18 mouse cellular contexts compared by ENCODE assay signal in the genomic region with DNA sequence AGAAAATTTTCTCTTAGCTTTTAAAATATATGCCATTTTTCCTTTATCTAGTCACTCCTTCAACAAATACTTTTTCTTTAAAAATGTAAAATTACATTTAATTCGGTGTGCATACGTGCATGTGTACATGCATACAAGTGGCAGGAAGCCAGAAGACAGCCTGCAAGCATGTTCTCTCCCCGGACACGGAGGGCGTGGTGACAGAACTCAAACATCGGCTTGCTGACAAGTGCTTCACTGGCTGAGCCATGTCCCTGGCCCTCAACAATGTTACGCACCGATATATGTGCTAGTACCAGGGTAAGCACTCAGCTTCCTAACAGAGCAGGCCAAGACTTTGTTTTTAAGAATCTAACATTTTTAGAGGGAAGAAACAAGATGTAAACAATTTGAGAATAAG. TPM values are rescaled to one million over a fixed set of nuclear protein-coding genes. Genes with fewer than 3 reads are reported as not detected.
DNase-seq lines count a peak whose midpoint lies in the region; ATAC-seq and TF ChIP-seq lines count a peak whose summit lies in the region.
"Had no signal": no experiment of that assay in that cellular context is flagged by ENCODE, and none has a peak within 500 bp of the region (broad histone marks: within the 10 kb centered on the region; RNA-seq: fewer than 3 reads in every experiment).

No protein-coding gene starts in this region.

- H3K4me3 ChIP-seq in heart, embryonic 10.5 days: no peak overlapping the region
- H3K4me3 ChIP-seq in heart, embryonic 11.5 days (ENCODE audit: low read depth, low read length): no peak overlapping the region
- no peak overlapping the region for H3K4me3 ChIP-seq in heart, embryonic 14.5 days (ENCODE audit: control insufficient read depth in 1 of 2, insufficient read depth in 1 of 2, low read depth in 1 of 2, low read length in 2 of 2)
- H3K4me3 ChIP-seq in myocyte: no peak overlapping the region
- no peak overlapping the region for H3K4me3 ChIP-seq in forebrain, embryonic 14.5 days (ENCODE audit: low read depth, low read length)
- H3K4me3 ChIP-seq: embryonic facial prominence, embryonic 13.5 days; liver, embryonic 13.5 days; neural tube, embryonic 12.5 days had no signal

- no peak for ATAC-seq in heart, embryonic 11.5 days (replicated peaks; ENCODE audit: insufficient number of reproducible peaks, low FRiP score, low TSS enrichment)
- ATAC-seq in heart, embryonic 14.5 days (ENCODE audit: insufficient number of reproducible peaks, insufficient read depth, low FRiP score, low read depth): no peak
- ATAC-seq in forebrain, embryonic 14.5 days: no peak
- ATAC-seq: activated CD4-positive, CD25-positive, alpha-beta regulatory T cell, adult 4 months; hindbrain, embryonic 16.5 days had no signal

- 62% methylated on average over 8 of the region's 8 CpGs for whole genome bisulfite sequencing in heart, embryonic 10.5 days
- 45% methylated on average over 8 of the region's 8 CpGs for WGBS in heart, embryonic 11.5 days (ENCODE audit: insufficient replicate concordance)
- WGBS in heart, embryonic 14.5 days: 28% methylated on average over 8 of the region's 8 CpGs
- WGBS in forebrain, embryonic 14.5 days: 78% methylated on average over 8 of the region's 8 CpGs

- intact Hi-C loops in heart, postnatal 14 days (cut with DNase I): loop anchor here (10.0 kb wide), 1 partner anchor 510 kb away; a partner anchor contains a TSS

- H3K27ac ChIP-seq in heart, embryonic 10.5 days: peak overlapping the region; percentile 63; the same call in 1 of the 2 replicates
- H3K27ac ChIP-seq in heart, embryonic 11.5 days (ENCODE audit: low read depth, low read length): peak overlapping the region; percentile 52; the same call in 1 of the 2 replicates
- H3K27ac ChIP-seq in heart, embryonic 14.5 days (replicated peaks in 1 of 2; ENCODE audit: control insufficient read depth in 1 of 2, insufficient read depth in 1 of 2, low read depth in 2 of 2, low read length in 2 of 2): peak overlapping the region in 1 of 2 experiments; percentile 82; a peak in 2 of 4 replicates
- no peak overlapping the region for H3K27ac ChIP-seq in forebrain, embryonic 14.5 days (ENCODE audit: low read depth, low read length)
- H3K27ac ChIP-seq: embryonic facial prominence, embryonic 13.5 days; liver, embryonic 13.5 days; macrophage; neural tube, embryonic 12.5 days had no signal

- no peak overlapping the region for H3ac ChIP-seq in myocyte (ENCODE audit: control insufficient read depth, insufficient read length)

- H3K9ac ChIP-seq in heart, embryonic 11.5 days (ENCODE audit: low read depth, low read length): no peak overlapping the region
- H3K9ac ChIP-seq in heart, embryonic 14.5 days (ENCODE audit: low read length): 0 out of 2 replicates have a peak overlapping the region, but pooled peaks have one; percentile 21
- no peak overlapping the region for H3K9ac ChIP-seq in forebrain, embryonic 14.5 days (ENCODE audit: low read length)
- H3K9ac ChIP-seq: embryonic facial prominence, embryonic 13.5 days; liver, embryonic 13.5 days; neural tube, embryonic 12.5 days had no signal

- peaks cover 98% of the 10 kb centered on the region for H3K79me2 ChIP-seq in myocyte (ENCODE audit: control insufficient read depth, insufficient read depth)

- no peaks in the 10 kb centered on the region for H3K27me3 ChIP-seq in heart, embryonic 10.5 days (ENCODE audit: insufficient read depth, poor library complexity, severe bottlenecking)
- no peaks in the 10 kb centered on the region for H3K27me3 ChIP-seq in heart, embryonic 11.5 days (ENCODE audit: control insufficient read depth, insufficient read depth, low read length)
- H3K27me3 ChIP-seq in heart, embryonic 14.5 days (ENCODE audit: control insufficient read depth, insufficient read depth, low read length): no peaks in the 10 kb centered on the region
- H3K27me3 ChIP-seq in myocyte (ENCODE audit: control insufficient read depth, insufficient read depth, insufficient read length): no peaks in the 10 kb centered on the region
- no peaks in the 10 kb centered on the region for H3K27me3 ChIP-seq in forebrain, embryonic 14.5 days (replicated peaks; ENCODE audit: control insufficient read depth, insufficient read depth, low read length)
- H3K27me3 ChIP-seq: embryonic facial prominence, embryonic 13.5 days; liver, embryonic 13.5 days; neural tube, embryonic 12.5 days had no signal

- peak overlapping the region; percentile 24; the same call in 1 of the 2 replicates for H3K4me2 ChIP-seq in heart, embryonic 11.5 days
- H3K4me2 ChIP-seq in heart, embryonic 14.5 days (ENCODE audit: low read length): peak overlapping the region; percentile 43
- H3K4me2 ChIP-seq in myocyte (ENCODE audit: low read depth): peak overlapping the region; percentile 93
- H3K4me2 ChIP-seq in forebrain, embryonic 14.5 days (ENCODE audit: low read length): no peak overlapping the region
- H3K4me2 ChIP-seq: embryonic facial prominence, embryonic 13.5 days; liver, embryonic 13.5 days; neural tube, embryonic 12.5 days had no signal

- H3K4me1 ChIP-seq in heart, embryonic 10.5 days: peaks cover 41% of the 10 kb centered on the region
- peaks cover 25% of the 10 kb centered on the region for H3K4me1 ChIP-seq in heart, embryonic 11.5 days (ENCODE audit: control insufficient read depth, insufficient read depth, low read length)
- H3K4me1 ChIP-seq in heart, embryonic 14.5 days (ENCODE audit: control insufficient read depth in 2 of 2, insufficient read depth in 2 of 2, low read length in 2 of 2): peaks cover 16 to 48% of the 10 kb centered on the region in 2 experiments
- H3K4me1 ChIP-seq in forebrain, embryonic 14.5 days (ENCODE audit: control insufficient read depth, insufficient read depth, low read length): peaks cover 15% of the 10 kb centered on the region

- no peak for DNase-seq in heart, embryonic 10.5 days (ENCODE audit: low spot score)
- no peak for DNase-seq in heart, postnatal 14 days
- no peak for DNase-seq in left cerebral cortex, adult 18-20 months (ENCODE audit: low spot score in 2 of 2)
- DNase-seq in forebrain, embryonic 14.5 days (ENCODE audit: low spot score): no peak
- DNase-seq: cerebellum, adult 18-20 months; layer of hippocampus, postnatal 36 days; liver, embryonic 13.5 days; midbrain, embryonic 14.5 days; right cerebral cortex, postnatal 25 days had no signal

- no peak for TF ChIP-seq POLR2A in myocyte (IDR thresholded peaks at IDR 0.05; ENCODE audit: insufficient read length, low read depth)

- peaks cover 31% of the 10 kb centered on the region for H3K36me3 ChIP-seq in heart, embryonic 10.5 days
- H3K36me3 ChIP-seq in heart, embryonic 11.5 days (ENCODE audit: control insufficient read depth, insufficient read depth, low read length): peaks cover 10% of the 10 kb centered on the region
- peaks cover 33% of the 10 kb centered on the region for H3K36me3 ChIP-seq in heart, embryonic 14.5 days (ENCODE audit: control insufficient read depth, insufficient read depth, low read length)
- peaks cover 39% of the 10 kb centered on the region for H3K36me3 ChIP-seq in myocyte (ENCODE audit: control insufficient read depth, insufficient read depth)
- peaks cover 15% of the 10 kb centered on the region for H3K36me3 ChIP-seq in forebrain, embryonic 14.5 days (ENCODE audit: control insufficient read depth, insufficient read depth, low read length)

- no peaks in the 10 kb centered on the region for H3K9me3 ChIP-seq in heart, embryonic 10.5 days
- no peaks in the 10 kb centered on the region for H3K9me3 ChIP-seq in heart, embryonic 11.5 days (replicated peaks; ENCODE audit: control insufficient read depth, low read length)
- no peaks in the 10 kb centered on the region for H3K9me3 ChIP-seq in heart, embryonic 14.5 days (ENCODE audit: control insufficient read depth, low read length)
- H3K9me3 ChIP-seq in forebrain, embryonic 14.5 days (replicated peaks; ENCODE audit: control insufficient read depth, low read length): no peaks in the 10 kb centered on the region
- H3K9me3 ChIP-seq: embryonic facial prominence, embryonic 13.5 days; liver, embryonic 13.5 days; neural tube, embryonic 12.5 days had no signal

TF ChIP-seq in myocyte, 11 proteins besides CTCF, POLR2A, EP300 and RAD21:
- TF ChIP-seq USF1 (IDR thresholded peaks at IDR 0.05; ENCODE audit: low read depth) (no peak), TCF12 (IDR thresholded peaks at IDR 0.05; ENCODE audit: insufficient read depth, poor library complexity, severe bottlenecking) (no peak), TCF3 (IDR thresholded peaks at IDR 0.05; ENCODE audit: insufficient read length, low read depth) (no peak)

RNA-seq across cellular contexts. Expression of a gene that starts 5.5 kb away (rescaled TPM):
- 99.9 and 114 TPM in 2 replicates for polyA plus RNA-seq in heart, embryonic 10.5 days (2016; fragmentation: Nextera tagmentation; extraction: Ambion mirVana)
- 100 to 1,000 TPM; 292 to 300 TPM for total RNA-seq in heart, postnatal 14 days (2021)
- 133 and 139 TPM in 2 replicates for polyA plus RNA-seq in heart, embryonic 11.5 days (2014; fragmentation: Nextera tagmentation; extraction: Ambion mirVana)
- 154 and 156 TPM in 2 replicates for polyA plus RNA-seq in heart, embryonic 14.5 days (2014; fragmentation: Nextera tagmentation; extraction: Ambion mirVana)
- 288 TPM for polyA plus RNA-seq in myocyte (2012; fragmentation: generic; extraction: Trizol)
- total RNA-seq in left cerebral cortex, adult 18-20 months (2021): 10 to 100 TPM; 56.7 to 59.3 TPM
- polyA plus RNA-seq in forebrain, embryonic 14.5 days (2014; fragmentation: Nextera tagmentation; extraction: Ambion mirVana): 84.7 and 99.5 TPM in 2 replicates

RNA-seq across cellular contexts. Expression of a gene that starts 46.2 kb away (rescaled TPM):
- 4.1 and 9.1 TPM in 2 replicates for polyA plus RNA-seq in heart, embryonic 10.5 days (2016; fragmentation: Nextera tagmentation; extraction: Ambion mirVana)
- 1 to 10 TPM; 2.2 to 2.8 TPM for total RNA-seq in heart, postnatal 14 days (2021)
- polyA plus RNA-seq in heart, embryonic 11.5 days (2014; fragmentation: Nextera tagmentation; extraction: Ambion mirVana): 18.8 and 20.5 TPM in 2 replicates
- polyA plus RNA-seq in heart, embryonic 14.5 days (2014; fragmentation: Nextera tagmentation; extraction: Ambion mirVana): 27.7 and 29.3 TPM in 2 replicates
- not detected for polyA plus RNA-seq in myocyte (2012; fragmentation: generic; extraction: Trizol)
- total RNA-seq in left cerebral cortex, adult 18-20 months (2021): under 1 TPM; 0.09 TPM
- polyA plus RNA-seq in forebrain, embryonic 14.5 days (2014; fragmentation: Nextera tagmentation; extraction: Ambion mirVana): 0.38 and 0.47 TPM in 2 replicates
- total RNA-seq: granulocyte monocyte progenitor cell, adult 5-6 weeks had no signal
- polyA plus RNA-seq: macrophage had no signal
